Mouse (Mus musculus): ENCODE data around the gene Psmc3. TPM values are rescaled to one million over a fixed set of nuclear protein-coding genes. Genes with fewer than 3 reads are reported as not detected.

Psmc3 gene
- polyA plus RNA-seq, 1 experiment from 2014 or later: 373 TPM

- Histone ChIP-seq H3K4me3 (peak overlapping the region; percentile 59), H3K9me3 (replicated peaks) (no peaks in the 10 kb centered on the region), H3K27me3 (ENCODE audit: low read depth, poor library complexity, severe bottlenecking) (peaks cover 15% of the 10 kb centered on the region), H3K4me1 (peaks cover 26% of the 10 kb centered on the region), H3K27ac (peak overlapping the region; percentile 74), H3K36me3 (no peaks in the 10 kb centered on the region)
- WGBS: 2% methylated on average over 36 of the region's 36 CpGs
- peak; percentile 59 for DNase-seq (ENCODE audit: low spot score)
Observed at GRCm38 (mm10) chr2:91078314-91079025, 24.7 kb downstream of the Psmc3 start.

- H3K27ac ChIP-seq: peak overlapping the region; percentile 74
- H3K36me3 ChIP-seq: no peaks in the 10 kb centered on the region
Observed at GRCm38 (mm10) chr2:91079026-91079384, 25.2 kb downstream of the Psmc3 start.

GRCm38 (mm10) chr2:91080784-91081513, 27.1 kb downstream of the Psmc3 start:
- Histone ChIP-seq H3K4me1 (peaks cover 29% of the 10 kb centered on the region), H3K4me3 (no peak overlapping the region), H3K27ac (no peak overlapping the region), H3K27me3 (ENCODE audit: low read depth, poor library complexity, severe bottlenecking) (peaks cover 15% of the 10 kb centered on the region), H3K9me3 (replicated peaks) (no peaks in the 10 kb centered on the region), H3K36me3 (no peaks in the 10 kb centered on the region)
- WGBS: 78% methylated on average over 8 of the region's 8 CpGs
- no peak for DNase-seq (ENCODE audit: low spot score)

More at GRCm38 (mm10) chr2:91079026-91079384, 25.2 kb downstream of the Psmc3 start:
- Histone ChIP-seq H3K27me3 (ENCODE audit: low read depth, poor library complexity, severe bottlenecking) (peaks cover 15% of the 10 kb centered on the region), H3K4me1 (peaks cover 26% of the 10 kb centered on the region), H3K9me3 (replicated peaks) (no peaks in the 10 kb centered on the region), H3K4me3 (peak overlapping the region; percentile 59)
- WGBS: 34% methylated on average over 5 of the region's 5 CpGs
- DNase-seq (ENCODE audit: low spot score): no peak

GRCm38 (mm10) chr2:91081775-91082695, 28.2 kb downstream of the Psmc3 start, which contains the start of gene Spi1:
Gene Spi1 (plus strand): TSS chr2:91082390.
- H3K4me3 ChIP-seq: no peak within 1 kb of the TSS
- no peaks in the 10 kb centered on the region for H3K36me3 ChIP-seq
- WGBS: 81% methylated on average over 13 of the region's 13 CpGs
- H3K27me3 ChIP-seq (ENCODE audit: low read depth, poor library complexity, severe bottlenecking): peaks cover 14% of the 10 kb centered on the region
- H3K9me3 ChIP-seq (replicated peaks): no peaks in the 10 kb centered on the region
- H3K4me1 ChIP-seq: peaks cover 32% of the 10 kb centered on the region
- no peak for DNase-seq (ENCODE audit: low spot score)
- peak within 1 kb of the TSS; percentile 71 for H3K27ac ChIP-seq

GRCm38 (mm10) chr2:91082844-91083243, 29.0 kb downstream of the Psmc3 start:
- Histone ChIP-seq H3K4me1 (peaks cover 30% of the 10 kb centered on the region), H3K36me3 (no peaks in the 10 kb centered on the region), H3K27me3 (ENCODE audit: low read depth, poor library complexity, severe bottlenecking) (peaks cover 6% of the 10 kb centered on the region), H3K9me3 (replicated peaks) (no peaks in the 10 kb centered on the region), H3K27ac (peak overlapping the region; percentile 71), H3K4me3 (no peak overlapping the region)
- no peak for DNase-seq (ENCODE audit: low spot score)
- WGBS: 70% methylated on average over 11 of the region's 11 CpGs

- H3K36me3 ChIP-seq: no peaks in the 10 kb centered on the region
- no peaks in the 10 kb centered on the region; the same call in 1 of the 2 replicates for H3K27me3 ChIP-seq (ENCODE audit: low read depth, poor library complexity, severe bottlenecking)
- DNase-seq (ENCODE audit: low spot score): no peak
- WGBS: 57% methylated on average over 1 of the region's 1 CpGs
- H3K9me3 ChIP-seq (replicated peaks): no peaks in the 10 kb centered on the region
- H3K27ac ChIP-seq: peak overlapping the region; percentile 71
- H3K4me3 ChIP-seq: no peak overlapping the region
- peaks cover 24% of the 10 kb centered on the region for H3K4me1 ChIP-seq
Observed at GRCm38 (mm10) chr2:91083366-91083940, 29.6 kb downstream of the Psmc3 start.

GRCm38 (mm10) chr2:91084179-91084820, 30.5 kb downstream of the Psmc3 start:
- Histone ChIP-seq H3K4me3 (no peak overlapping the region), H3K9me3 (replicated peaks) (no peaks in the 10 kb centered on the region), H3K4me1 (peaks cover 16% of the 10 kb centered on the region), H3K36me3 (no peaks in the 10 kb centered on the region), H3K27ac (no peak overlapping the region), H3K27me3 (ENCODE audit: low read depth, poor library complexity, severe bottlenecking) (no peaks in the 10 kb centered on the region)
- DNase-seq (ENCODE audit: low spot score): no peak
- 86% methylated on average over 15 of the region's 15 CpGs for WGBS

GRCm38 (mm10) chr2:91085494-91086391, 31.9 kb downstream of the Psmc3 start:
- no peaks in the 10 kb centered on the region for H3K27me3 ChIP-seq (ENCODE audit: low read depth, poor library complexity, severe bottlenecking)
- peaks cover 16% of the 10 kb centered on the region for H3K4me1 ChIP-seq
- H3K4me3 ChIP-seq: no peak overlapping the region
- no peaks in the 10 kb centered on the region for H3K9me3 ChIP-seq (replicated peaks)
- H3K36me3 ChIP-seq: no peaks in the 10 kb centered on the region
- 90% methylated on average over 14 of the region's 14 CpGs for WGBS
- 0 out of 2 replicates have a peak overlapping the region, but pooled peaks have one; percentile 4 for H3K27ac ChIP-seq
- no peak for DNase-seq (ENCODE audit: low spot score)

GRCm38 (mm10) chr2:91086392-91087237, 32.8 kb downstream of the Psmc3 start:
- H3K27me3 ChIP-seq (ENCODE audit: low read depth, poor library complexity, severe bottlenecking): no peaks in the 10 kb centered on the region
- H3K9me3 ChIP-seq (replicated peaks): no peaks in the 10 kb centered on the region
- no peaks in the 10 kb centered on the region for H3K36me3 ChIP-seq
- H3K4me3 ChIP-seq: no peak overlapping the region
- 0 out of 2 replicates have a peak overlapping the region, but pooled peaks have one; percentile 4 for H3K27ac ChIP-seq
- H3K4me1 ChIP-seq: peaks cover 16% of the 10 kb centered on the region
- 85% methylated on average over 9 of the region's 9 CpGs for WGBS
- DNase-seq (ENCODE audit: low spot score): no peak

GRCm38 (mm10) chr2:91087453-91087852, 33.6 kb downstream of the Psmc3 start:
- H3K9me3 ChIP-seq (replicated peaks): no peaks in the 10 kb centered on the region
- peaks cover 16% of the 10 kb centered on the region for H3K4me1 ChIP-seq
- WGBS: 91% methylated on average over 9 of the region's 9 CpGs
- H3K4me3 ChIP-seq: no peak overlapping the region
- H3K36me3 ChIP-seq: no peaks in the 10 kb centered on the region
- no peak for DNase-seq (ENCODE audit: low spot score)
- no peak overlapping the region for H3K27ac ChIP-seq
- H3K27me3 ChIP-seq (ENCODE audit: low read depth, poor library complexity, severe bottlenecking): no peaks in the 10 kb centered on the region

All from limb, embryonic 10.5 days (tissue).